In genomic region chr5:143328690-143329495, GRCm38 (mm10) we compare ENCODE assay signal across 8 mouse cellular contexts. TPM values are rescaled to one million over a fixed set of nuclear protein-coding genes. Genes with fewer than 3 reads are reported as not detected.
DNase-seq lines count a peak whose midpoint lies in the region; ATAC-seq and TF ChIP-seq lines count a peak whose summit lies in the region.

Zdhhc4 (minus strand) TSS chr5:143329256.

- peaks cover 23% of the 10 kb centered on the region for H3K4me1 ChIP-seq in hindbrain, embryonic 10.5 days (replicated peaks)
- no peaks in the 10 kb centered on the region; the same call in 1 of the 2 replicates for H3K4me1 ChIP-seq in lung, postnatal 0 days (ENCODE audit: insufficient read depth, low read depth, low read length)

- peak; percentile 76 for ATAC-seq in frontal cortex, adult (ENCODE audit: low TSS enrichment)
- ATAC-seq in lung, postnatal 0 days: peak; percentile 92

- peak within 1 kb of the TSS; percentile 89 for H3K27ac ChIP-seq in hindbrain, embryonic 10.5 days
- H3K27ac ChIP-seq in lung, postnatal 0 days (ENCODE audit: low read length): peak within 1 kb of the TSS; percentile 79

- no peaks in the 10 kb centered on the region for H3K9me3 ChIP-seq in hindbrain, embryonic 10.5 days
- no peaks in the 10 kb centered on the region for H3K9me3 ChIP-seq in lung, postnatal 0 days (ENCODE audit: low read length)

- peak; percentile 96 for DNase-seq in MN1 (ENCODE audit: low spot score)
- DNase-seq in cerebellum, adult 9-10 months: peak; percentile 85
- peak; percentile 88 for DNase-seq in hindbrain, embryonic 10.5 days (ENCODE audit: low spot score)
- DNase-seq in layer of hippocampus, adult 9-11 months: peak; percentile 85
- DNase-seq in lung, postnatal 0 days (ENCODE audit: low spot score): peak; percentile 90
- DNase-seq in ovary, postnatal 14 days (ENCODE audit: low spot score): peak; percentile 91
- DNase-seq in thymus, postnatal 14 days: peak; percentile 94

- WGBS in hindbrain, embryonic 10.5 days: under 1% methylated on average over 57 of the region's 57 CpGs
- WGBS in lung, postnatal 0 days: under 1% methylated on average over 52 of the region's 57 CpGs

- no peak for TF ChIP-seq CTCF in lung, postnatal 0 days (IDR thresholded peaks at IDR 0.05)

- H3K9ac ChIP-seq in lung, postnatal 0 days (replicated peaks; ENCODE audit: low read depth): peak within 1 kb of the TSS; percentile 93

- peaks cover 34% of the 10 kb centered on the region for H3K36me3 ChIP-seq in hindbrain, embryonic 10.5 days
- H3K36me3 ChIP-seq in lung, postnatal 0 days (ENCODE audit: insufficient read depth, low read length): peaks cover 12% of the 10 kb centered on the region; the same call in 1 of the 2 replicates

- no peak for TF ChIP-seq EP300 in lung, postnatal 0 days (IDR thresholded peaks at IDR 0.05)

- no peaks in the 10 kb centered on the region for H3K27me3 ChIP-seq in hindbrain, embryonic 10.5 days (ENCODE audit: insufficient read depth, poor library complexity, severe bottlenecking)
- no peaks in the 10 kb centered on the region for H3K27me3 ChIP-seq in lung, postnatal 0 days (replicated peaks; ENCODE audit: insufficient read depth, low read length)

- peak within 1 kb of the TSS; percentile 90 for H3K4me2 ChIP-seq in lung, postnatal 0 days (replicated peaks; ENCODE audit: low read depth, low read length)

- peak within 1 kb of the TSS; percentile 93 for H3K4me3 ChIP-seq in hindbrain, embryonic 10.5 days
- H3K4me3 ChIP-seq in lung, postnatal 0 days (ENCODE audit: low read depth, low read length): peak within 1 kb of the TSS; percentile 87

RNA-seq across cellular contexts. Expression of gene Zdhhc4, which starts in this region (rescaled TPM):
- polyA plus RNA-seq in hindbrain, embryonic 10.5 days (2016; fragmentation: Nextera tagmentation; extraction: Ambion mirVana): 75.7 and 85.7 TPM in 2 replicates
- polyA plus RNA-seq in lung, postnatal 0 days (2015; fragmentation: Nextera tagmentation; extraction: Ambion mirVana): 72.1 and 87.5 TPM in 2 replicates

Comparison
In these comparisons a context has a peak if more than half of its experiments do, and no peak if none do; other contexts are left out.
1. Peak in every context shown above with its lines: DNase-seq, ATAC-seq, H3K4me3 ChIP-seq and H3K27ac ChIP-seq.